Mouse (Mus musculus): ENCODE results near the gene Ift81.

DNA sequence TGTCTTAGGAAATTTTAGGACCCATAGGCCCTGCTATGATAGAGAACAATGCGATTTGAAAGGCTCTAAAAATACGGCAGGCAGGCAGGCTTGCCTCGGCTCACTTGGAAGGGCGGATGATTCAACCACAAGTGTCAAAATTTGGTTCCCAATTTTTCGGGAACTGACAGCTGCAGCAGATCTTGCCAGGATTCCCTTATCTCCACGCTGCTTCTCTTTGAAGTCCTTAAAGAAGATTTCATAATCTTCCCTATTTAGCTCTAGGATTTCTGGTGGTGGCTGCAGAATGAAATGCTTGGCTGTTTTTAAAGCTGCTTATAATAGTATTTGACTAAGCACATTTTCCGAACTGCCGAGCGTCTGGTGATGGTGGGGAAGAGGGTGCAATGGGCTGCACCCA, 28.8 kb downstream of the Ift81 start:
- no peak for TF ChIP-seq CTCF (IDR thresholded peaks at IDR 0.05; ENCODE audit: extremely low read depth, insufficient read depth, low read length)
- no peak for TF ChIP-seq POLR2A (IDR thresholded peaks at IDR 0.05; ENCODE audit: extremely low read depth, insufficient read depth, low read length)
